Mouse (Mus musculus): ENCODE results near the gene Plac1.

Gene Plac1

DNA sequence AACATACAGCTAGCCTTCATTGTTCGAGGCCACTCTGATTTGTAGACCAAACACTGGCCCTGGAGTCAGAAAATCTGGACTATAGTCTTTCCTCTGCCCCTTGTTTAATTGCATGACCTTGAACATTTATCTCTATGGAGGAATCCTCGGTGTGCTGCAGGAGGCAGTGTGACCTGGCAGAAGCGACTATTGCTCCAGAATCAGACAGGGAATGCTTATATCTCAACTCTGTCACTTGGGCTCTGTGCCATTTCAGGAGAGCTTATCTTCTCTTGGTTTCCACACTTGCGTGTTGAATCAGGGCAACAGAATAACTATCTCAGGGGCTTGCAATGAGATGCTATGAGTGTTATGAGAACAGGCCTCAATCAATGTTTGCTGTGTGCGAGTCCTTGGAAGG, 38.3 kb downstream of the Plac1 start:
- DNase-seq (ENCODE audit: low read depth in 1 of 2, low spot score in 2 of 2) = no peak

DNA sequence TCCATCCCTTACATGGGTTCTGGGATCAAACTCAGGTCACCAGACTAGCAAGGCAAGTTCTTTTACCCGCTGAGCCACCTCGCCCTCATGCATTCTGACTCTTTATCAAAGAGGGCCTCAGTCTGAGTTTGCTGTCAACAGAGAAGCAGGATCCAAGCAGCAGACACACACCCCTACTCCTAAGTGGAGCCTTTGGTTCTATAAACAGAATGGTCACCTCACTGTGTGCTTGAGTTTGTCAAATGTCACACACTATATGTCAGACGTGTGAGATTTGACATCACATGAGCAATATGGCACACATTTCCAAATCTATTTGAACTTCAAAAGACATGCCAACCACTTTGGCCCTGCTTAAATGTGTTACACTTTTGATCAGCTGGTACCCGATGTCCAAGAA, 42.2 kb downstream of the Plac1 start:
- DNase-seq (ENCODE audit: low read depth in 1 of 2, low spot score in 2 of 2) = no peak

DNA sequence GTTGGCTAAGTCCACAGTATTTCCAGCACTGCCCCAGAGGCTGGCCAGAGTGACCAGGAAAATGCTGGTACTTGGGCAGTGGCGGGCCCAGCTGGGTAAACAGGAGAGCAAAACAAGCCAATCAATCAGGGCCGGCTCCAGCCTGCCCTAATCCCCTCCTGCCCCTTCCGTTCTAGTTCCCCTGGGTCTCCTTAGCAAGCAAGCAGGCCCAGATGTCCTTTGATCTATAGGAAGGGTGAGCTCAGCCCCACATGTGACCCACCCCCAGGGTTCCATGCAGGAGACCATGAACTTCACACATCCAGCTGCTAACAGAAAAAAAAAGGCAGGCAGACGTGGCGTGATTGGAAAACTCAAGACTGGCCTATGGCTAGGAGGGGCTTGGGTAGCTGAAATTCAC, 43.5 kb downstream of the Plac1 start:
- no peak for DNase-seq (ENCODE audit: low read depth in 1 of 2, low spot score in 2 of 2)

DNA sequence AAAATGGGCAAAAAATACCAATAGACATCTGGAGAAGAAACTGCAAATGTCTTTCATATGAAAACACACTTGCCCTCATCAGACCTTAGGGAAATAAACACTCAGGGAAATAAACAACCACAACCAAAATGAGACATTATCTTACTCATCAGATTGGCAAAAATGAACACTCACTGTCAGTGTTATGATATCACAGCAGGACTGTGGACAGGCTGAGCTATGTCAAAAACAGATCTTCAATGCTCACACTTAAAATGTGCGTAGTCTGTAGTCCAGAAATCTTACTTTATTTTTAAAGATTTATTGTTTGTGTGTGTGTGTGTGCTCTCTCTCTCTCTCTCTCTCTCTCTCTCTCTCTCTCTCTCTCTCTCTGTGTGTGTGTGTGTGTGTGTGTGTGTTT, 51.2 kb downstream of the Plac1 start:
- no peak for DNase-seq (ENCODE audit: low read depth in 1 of 2, low spot score in 2 of 2)

DNA sequence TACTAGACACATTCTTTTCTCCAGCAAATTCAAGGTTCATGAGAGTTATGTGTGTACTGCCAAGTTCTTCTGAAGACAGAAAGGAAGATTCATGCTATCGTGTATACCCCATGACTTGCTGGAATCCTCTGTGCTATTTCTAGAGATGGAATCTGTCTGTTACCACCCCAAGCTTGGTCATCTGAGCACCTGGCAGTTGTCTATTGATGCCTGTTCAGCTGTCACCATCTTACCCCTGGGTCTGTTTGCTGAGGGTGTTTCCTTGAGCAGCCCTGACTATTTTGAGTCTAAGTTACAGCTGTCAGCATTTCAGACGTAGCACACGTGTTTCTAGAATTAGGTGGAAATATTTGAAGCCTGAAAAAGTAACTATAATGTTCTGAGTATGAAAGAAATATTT, 60.1 kb downstream of the Plac1 start:
- DNase-seq (ENCODE audit: low read depth in 1 of 2, low spot score in 2 of 2) = no peak

DNA sequence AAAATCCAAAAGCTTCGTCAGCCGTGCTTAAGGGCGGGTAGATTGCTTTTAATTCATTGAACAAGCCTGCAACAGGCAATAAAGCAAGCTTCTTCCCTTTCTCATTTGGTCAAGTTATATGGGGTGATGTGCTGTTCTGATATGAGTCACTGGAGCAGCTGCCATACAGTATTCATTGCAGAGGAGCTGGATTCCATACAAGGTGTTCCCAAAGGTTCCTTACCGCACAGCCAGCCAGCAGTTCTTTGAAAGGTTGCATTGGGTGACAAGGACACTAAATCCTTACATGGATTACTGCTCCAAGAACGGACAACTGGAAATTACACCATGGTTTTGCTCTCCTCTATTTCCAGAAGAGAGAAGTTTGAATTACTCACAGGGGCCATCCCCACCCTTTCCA, 63.6 kb downstream of the Plac1 start:
- no peak for DNase-seq (ENCODE audit: low read depth in 1 of 2, low spot score in 2 of 2)

DNA sequence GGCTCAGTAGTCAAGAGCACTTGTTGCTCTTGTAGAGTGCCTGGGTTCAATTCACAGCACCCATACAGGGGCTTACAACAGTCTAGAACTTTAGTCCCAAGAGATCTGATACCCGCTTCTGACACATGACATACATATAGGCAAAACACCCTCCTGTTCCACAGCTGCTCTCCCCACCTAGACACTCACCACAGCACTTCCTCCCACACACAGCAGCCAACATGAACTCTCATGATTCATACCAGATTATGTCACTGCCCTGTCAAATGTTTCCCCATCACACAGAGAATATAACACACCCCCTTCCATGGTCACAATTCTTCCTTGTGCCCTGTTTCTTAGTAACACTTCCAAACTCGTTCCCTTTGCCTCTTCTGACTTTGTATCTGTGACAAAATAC, 71.3 kb downstream of the Plac1 start:
- DNase-seq (ENCODE audit: low read depth in 1 of 2, low spot score in 2 of 2) = no peak

DNA sequence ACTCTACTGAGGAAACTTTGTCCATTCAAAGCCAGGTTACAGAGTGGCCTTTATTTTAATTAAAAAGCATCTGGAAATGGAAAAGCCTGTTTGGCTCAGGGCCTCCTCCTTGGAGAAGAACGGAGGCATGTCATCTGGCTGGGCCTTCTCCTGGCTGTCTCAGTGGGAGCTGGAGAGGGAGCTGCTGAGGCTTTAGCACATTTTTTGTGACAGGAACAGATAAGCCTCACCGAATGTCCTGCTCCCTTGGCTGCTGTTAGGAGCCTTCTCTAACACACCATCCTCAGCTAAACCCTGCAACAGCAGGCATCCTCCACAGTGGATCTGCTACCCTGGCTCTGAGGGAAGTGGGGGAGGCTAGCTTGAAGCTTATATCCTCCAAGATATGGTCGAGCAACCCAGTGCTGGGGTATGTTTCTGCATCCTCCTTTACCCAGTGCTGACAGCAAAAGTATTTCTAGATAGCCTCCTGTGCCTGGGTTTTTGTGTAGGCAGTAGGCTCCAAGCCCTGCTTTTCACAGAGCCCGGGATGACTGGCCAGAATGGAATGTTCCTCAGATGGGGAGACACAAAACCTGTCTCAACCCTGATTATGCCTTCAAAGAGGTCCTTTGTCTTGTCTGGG, 72.9 kb downstream of the Plac1 start:
- no peak for DNase-seq (ENCODE audit: low read depth in 1 of 2, low spot score in 2 of 2)

DNA sequence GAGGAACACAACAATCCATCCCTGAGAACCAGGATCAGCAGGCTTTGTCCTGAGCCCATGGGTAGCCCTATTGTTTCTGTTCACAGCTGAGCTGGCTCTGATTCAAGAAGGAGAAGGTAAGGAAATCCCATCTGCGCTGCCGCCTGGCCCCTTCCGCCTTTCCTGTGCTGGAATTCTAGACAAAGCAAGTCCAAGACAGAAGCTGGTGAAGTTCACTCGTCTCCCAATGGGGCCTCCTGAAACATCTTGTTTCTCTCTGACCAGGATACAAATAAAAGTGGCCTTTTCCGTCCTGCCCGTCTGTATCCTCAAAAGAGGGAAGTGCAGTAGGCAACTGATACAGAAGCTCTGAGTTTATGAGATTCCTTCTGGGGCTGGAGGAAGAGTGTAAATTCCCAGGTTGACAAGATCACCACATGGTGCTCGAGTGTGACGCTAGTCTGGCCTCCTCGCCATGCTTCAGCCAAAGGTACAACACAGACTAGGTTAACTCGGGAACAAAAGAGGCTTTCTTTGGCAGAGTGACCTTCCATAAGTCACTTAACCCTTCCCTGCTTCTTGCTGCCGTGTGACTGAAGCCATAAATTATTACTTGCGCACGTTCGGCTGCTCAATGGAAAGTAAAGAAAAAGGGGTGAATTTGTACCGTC, 73.5 kb downstream of the Plac1 start:
- DNase-seq (ENCODE audit: low read depth in 1 of 2, low spot score in 2 of 2) = no peak

DNA sequence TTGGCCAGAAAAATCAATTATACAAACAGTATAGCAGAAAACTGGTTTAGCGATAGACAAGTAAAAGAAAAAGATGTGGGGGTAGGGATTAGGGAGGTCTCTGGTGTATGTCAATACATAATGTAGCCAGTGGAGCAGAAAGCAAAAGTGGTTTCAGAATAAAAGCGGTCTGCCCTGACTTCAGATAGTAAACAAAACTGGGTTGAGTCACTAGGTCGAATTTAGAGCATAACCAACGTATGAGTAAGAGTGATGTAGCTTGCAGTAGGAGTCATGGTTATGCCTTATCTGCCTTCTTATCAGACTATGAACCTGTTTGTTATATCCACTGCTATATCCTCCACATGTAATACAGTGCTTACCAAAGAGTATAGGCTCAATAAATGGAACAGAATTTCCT, 77.3 kb downstream of the Plac1 start:
- DNase-seq (ENCODE audit: low read depth in 1 of 2, low spot score in 2 of 2) = no peak

DNA sequence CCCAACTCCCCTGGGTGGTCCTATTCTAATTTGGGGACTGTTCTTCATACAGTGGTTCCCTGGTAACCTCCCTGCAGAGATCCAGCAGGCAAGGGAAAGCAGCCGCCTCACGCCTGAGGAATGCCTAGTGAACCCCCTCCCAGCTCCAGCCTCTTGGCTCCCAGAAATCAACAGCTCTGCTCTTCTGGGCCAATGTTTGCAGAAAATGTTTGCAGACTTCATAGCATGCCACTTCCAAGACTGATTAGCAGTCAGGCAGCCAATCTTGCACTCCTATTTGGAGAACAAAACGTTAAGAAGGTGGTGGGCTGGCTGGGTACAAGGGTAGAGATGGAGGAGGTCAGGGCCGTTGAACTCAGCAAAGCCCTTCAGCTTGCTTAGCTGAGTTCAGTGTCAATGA, 78.3 kb downstream of the Plac1 start:
- DNase-seq (ENCODE audit: low read depth in 1 of 2, low spot score in 2 of 2) = no peak

DNA sequence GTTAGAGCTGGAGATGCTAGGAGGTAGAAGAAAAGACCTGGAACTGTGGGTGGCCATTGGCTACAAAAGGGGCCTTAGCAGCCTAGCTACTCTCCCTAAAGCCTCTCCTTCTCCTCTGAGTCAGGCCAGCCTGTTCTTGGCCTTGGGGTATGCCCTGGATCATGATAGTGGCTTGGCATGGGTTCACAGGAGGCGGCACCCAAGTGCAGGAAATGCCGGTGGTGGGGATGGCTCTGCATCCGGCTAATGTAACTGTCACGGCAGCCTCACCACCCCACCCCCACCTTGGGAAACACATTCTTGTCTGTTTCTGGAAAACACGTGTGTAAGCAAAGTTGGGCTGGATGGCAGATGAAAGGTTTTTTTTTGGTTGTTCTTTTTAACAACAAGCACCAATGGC, 78.8 kb downstream of the Plac1 start:
- DNase-seq (ENCODE audit: low read depth in 1 of 2, low spot score in 2 of 2) = no peak

DNA sequence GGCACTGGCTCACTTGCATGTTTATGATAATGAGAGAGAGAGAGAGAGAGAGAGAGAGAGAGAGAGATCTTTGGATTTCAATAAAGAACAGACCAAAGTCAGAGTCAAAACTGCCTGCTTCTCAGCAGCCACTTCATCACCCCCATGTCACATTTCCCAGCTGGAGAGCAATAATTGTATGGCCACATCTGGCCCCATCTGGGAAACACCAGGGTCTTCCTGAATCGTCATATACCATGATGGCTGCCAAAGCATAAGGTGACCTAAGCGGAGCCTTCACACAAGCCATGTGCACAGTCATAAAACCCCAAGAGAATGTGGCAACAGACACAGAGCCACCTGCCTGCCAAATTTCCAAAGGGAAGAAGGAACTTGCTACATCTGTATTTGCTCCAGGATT, 91.9 kb downstream of the Plac1 start:
- DNase-seq (ENCODE audit: low read depth in 1 of 2, low spot score in 2 of 2) = no peak

DNA sequence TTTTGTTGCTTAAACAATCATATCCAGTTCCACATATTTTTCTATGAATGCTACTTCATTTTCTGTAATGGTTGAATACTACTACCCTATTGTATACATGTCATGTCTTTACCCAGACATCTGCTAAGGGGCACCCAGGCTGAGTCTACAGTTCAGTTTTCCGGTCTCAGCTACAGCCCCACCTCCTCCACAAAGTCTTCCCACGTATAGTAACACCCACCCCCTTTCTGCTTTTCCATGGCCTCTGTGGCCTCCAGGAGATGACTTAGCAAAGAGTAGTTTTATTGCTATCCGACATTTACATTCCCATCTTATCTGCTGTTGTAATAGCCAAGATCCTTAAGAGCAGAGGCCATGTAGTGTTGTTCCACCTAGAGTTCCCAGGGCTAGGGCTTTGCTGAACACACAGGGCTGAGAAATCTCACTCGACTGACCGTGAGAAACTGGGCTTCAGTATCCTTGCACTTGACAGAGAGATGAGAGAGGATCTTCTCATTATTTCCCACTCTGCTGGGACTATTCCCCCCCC, 93.5 kb downstream of the Plac1 start:
- DNase-seq (ENCODE audit: low read depth in 1 of 2, low spot score in 2 of 2) = no peak

DNA sequence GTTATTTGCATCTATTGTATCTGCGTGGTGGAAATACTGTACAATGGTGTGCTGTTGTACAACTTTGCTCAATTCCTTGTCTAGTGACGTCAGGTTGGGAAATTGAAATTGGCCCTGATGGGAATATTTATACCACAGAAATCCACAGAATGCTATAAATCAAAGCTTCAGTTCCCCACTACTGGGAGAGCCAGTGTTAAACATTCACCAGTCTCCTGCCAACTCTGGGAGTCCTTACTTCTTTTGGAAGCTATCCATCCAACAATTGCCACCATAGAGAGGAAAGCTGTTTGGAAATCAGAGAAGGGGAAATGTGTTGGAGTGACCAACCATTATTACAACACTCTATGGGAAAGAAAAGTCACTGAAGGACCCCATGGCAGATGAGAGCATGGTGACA, 100.3 kb downstream of the Plac1 start:
- DNase-seq (ENCODE audit: low read depth in 1 of 2, low spot score in 2 of 2) = no peak

DNA sequence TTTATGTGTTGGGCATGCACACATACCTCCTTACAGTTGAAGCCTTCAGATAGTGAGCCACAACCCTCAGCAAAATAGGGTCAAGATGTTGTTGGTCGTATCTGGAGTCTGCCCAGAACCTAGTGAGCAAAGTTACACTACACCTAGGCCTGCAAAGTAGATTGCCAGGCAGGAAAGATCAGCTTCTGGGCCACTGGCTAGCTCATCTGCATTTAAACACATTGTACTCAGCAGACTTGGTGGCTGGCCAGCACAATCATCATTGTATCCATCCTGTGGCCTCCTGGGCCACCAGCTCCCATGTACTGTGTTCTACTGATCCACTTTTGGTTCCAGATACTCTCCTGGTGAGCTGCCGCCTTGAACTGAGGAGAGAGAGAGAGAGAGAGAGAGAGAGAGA, 102.8 kb downstream of the Plac1 start:
- no peak for DNase-seq (ENCODE audit: low read depth in 1 of 2, low spot score in 2 of 2)

DNA sequence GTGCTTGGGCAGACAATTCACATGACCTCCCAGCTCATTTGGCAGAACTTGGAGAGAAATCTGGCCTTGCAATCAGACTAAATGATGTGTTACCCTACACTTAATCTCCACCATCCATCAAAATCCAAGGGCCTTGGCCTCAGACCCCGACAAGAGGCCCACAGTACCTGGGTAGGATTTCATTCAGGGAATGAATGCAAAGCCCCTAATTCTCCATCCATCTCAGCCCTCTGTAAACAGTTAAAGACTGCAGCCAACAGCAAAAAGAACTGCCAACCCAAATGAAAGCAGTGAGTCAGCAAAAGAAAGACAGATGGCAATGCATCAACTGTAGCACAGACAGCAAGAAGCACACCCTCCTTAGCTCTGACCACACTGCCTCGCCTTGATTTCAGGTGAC, 110.4 kb downstream of the Plac1 start:
- DNase-seq (ENCODE audit: low read depth in 1 of 2, low spot score in 2 of 2) = no peak

DNA sequence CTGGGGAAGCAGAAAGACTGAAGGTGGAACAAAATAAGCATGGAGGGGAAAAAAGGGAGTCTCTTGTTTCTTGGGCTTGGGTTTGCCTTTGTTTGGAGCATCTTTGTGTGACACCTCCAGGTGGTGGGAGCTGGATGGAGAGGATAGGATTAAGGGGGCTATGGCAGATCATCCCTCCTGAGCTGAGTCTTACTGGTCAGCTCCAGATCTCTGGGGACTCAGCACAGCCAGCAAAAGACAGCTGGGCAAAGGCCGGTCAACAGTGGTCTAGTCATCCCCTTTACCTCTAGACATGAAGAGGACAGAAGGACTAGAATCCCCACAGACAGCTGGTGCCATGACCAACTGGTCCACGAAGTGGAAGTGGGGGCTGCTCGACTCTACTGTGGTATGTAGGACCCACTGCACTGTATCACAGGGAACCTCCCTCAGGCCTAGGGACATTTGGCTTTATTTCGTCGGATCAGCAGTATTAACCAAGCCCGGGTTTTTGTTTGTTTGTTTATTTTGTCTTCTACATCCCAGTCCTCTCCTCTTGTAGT, 113.3 kb downstream of the Plac1 start:
- no peak for DNase-seq (ENCODE audit: low read depth in 1 of 2, low spot score in 2 of 2)

DNA sequence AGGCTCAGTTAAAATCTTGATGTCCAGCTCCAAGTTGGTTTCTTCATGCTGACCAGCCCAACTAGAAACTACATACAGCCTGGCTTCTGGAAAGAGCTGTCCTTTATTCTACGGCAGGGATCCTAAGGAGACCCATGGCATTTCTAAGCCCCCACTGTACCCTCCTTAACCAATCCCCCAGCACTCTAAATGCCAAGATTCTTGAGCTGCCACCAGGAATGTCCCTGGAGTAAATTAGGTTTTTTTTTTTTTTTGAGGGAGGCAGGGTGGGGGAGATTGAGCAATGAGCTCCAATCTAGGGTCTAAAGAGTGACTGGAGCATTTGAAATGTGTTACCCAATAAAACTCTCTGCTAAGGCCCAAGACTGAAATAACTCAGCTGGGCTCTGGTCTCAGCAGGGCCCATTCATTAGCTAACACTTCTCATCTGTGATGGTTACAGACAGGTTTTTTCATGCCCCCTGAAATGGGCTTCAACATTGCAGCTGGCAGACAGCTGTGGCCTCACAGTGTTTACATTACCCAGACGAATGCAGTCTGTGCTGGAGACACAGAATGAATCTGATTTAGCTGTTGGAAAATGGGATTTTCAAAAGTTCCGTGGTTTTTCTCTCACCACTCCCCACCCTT, 114.0 kb downstream of the Plac1 start:
- DNase-seq (ENCODE audit: low read depth in 1 of 2, low spot score in 2 of 2) = no peak

DNA sequence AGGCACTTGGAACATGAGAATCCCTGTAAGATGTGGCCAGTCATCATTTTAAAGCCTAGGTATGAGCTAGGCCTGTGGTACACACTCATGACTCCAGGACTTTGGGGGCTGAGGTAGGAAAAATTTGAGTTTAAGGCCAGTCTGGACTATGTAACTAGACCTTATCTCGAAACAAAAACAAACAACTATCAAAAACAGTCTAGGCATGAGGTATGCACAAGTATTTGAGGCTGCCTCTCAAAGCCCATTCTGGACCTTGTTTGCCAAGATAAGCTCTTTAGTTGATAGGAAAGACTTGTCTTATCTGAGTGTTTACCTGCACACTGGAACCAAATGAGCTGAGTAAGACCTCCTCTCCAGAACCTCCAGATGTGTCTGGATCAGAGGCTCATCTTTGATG, 116.3 kb downstream of the Plac1 start:
- no peak for DNase-seq (ENCODE audit: low read depth in 1 of 2, low spot score in 2 of 2)

DNA sequence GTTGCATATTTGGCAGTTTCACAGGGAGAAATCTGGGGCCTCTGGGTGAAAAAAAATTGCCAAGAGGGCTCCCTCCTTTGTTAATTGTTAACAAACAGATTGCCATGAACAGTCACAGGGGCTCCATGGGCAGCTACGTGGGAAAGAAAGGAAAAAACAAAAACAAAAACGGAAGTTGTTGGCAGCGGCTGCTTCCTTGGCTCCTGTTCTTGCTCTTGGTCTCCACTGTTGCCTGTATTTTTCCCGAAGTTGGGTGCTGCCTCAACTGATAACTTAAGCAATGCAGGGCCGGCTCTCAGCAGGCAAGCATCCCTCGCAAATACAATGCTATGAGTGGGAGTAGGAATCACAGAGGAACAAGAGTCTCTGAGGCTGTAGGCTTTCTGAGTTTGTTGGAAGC, 121.3 kb downstream of the Plac1 start:
- DNase-seq (ENCODE audit: low read depth in 1 of 2, low spot score in 2 of 2) = no peak

DNA sequence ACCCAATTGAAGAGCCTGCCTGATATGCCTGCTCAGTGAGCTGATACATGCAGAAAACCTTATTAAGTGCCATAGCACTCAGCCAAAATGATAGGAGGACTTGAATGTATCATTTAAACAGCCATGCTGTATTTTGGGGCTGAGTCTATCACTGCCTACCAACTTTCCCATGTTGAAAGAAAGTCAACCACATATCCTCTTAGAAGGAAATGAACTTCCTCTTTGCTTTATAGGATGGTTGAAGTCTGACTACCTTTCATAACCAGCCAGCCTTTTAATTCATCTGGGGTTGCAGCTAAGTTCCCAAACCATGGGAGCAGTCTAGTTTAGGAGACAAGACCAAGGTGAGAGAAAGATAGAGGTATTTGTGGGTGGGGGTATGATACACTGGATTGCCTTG, 121.9 kb downstream of the Plac1 start:
- no peak for DNase-seq (ENCODE audit: low read depth in 1 of 2, low spot score in 2 of 2)
